Mouse (Mus musculus) lung, postnatal 10 days (tissue): ENCODE measurements around the gene Zfand4.
A peak's percentile ranks its signal among the peaks of the same experiment; 100 is the strongest.
"Not testable (repeated sequence)": the region's sequence is repeated elsewhere in the genome, so short reads cannot be mapped to it uniquely, and the experiment has no call there.

ENCODE experiments used
- DNase-seq: peaks from one replicate; pipeline ENCODE4 v3.0.0; 2021

Gene Zfand4

GRCm38 (mm10) chr6:116326641-116327040 lies 62.6 kb downstream of the Zfand4 start:
- no peak for DNase-seq

- DNase-seq, result no peak
Measured at GRCm38 (mm10) chr6:116331396-116331795, 67.4 kb downstream of the Zfand4 start.

DNA sequence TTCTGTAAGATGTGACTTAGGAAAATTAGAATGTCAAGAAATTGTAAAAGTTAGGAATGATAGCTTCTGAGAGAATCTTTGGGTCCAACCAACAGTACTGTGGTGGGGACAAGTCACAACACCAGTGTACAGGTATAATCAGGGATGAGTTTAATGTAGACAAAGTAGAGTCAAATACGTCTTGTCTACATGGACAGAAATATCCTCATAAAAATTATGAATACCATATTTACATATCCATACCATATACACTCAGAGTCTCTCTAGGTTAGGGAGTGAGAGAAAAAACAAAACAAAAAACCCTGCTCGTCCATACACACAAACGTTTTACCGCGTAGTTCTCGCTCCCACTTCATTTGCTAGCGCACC lies 73.4 kb downstream of the Zfand4 start:
- DNase-seq, result no peak

- peak; percentile 93 for DNase-seq
Measured at GRCm38 (mm10) chr6:116337835-116338501, 73.9 kb downstream of the Zfand4 start, which contains the start of gene March8. Gene March8 (plus strand): TSS chr6:116338024.

- no peak for DNase-seq
Measured at GRCm38 (mm10) chr6:116338520-116338919, 74.5 kb downstream of the Zfand4 start.

DNA sequence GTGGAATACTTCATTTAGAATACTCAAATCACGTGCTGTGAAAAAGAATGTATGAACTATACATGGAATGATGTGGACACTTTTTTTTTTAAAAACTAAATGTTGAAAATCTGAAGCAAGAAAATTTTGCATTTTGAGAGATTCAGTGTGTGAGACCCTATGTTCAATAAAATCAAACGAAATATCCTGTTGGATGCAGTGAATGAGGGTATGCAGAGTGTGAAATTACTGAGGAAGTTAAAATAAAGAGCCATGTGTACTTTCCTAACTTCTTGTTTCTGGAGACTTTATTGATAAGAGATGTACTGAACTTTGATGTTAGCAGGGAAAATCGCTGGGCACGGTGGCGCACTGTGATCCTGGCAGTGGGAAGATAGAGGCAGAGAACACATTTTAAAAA lies 75.1 kb downstream of the Zfand4 start:
- DNase-seq, result no peak

DNA sequence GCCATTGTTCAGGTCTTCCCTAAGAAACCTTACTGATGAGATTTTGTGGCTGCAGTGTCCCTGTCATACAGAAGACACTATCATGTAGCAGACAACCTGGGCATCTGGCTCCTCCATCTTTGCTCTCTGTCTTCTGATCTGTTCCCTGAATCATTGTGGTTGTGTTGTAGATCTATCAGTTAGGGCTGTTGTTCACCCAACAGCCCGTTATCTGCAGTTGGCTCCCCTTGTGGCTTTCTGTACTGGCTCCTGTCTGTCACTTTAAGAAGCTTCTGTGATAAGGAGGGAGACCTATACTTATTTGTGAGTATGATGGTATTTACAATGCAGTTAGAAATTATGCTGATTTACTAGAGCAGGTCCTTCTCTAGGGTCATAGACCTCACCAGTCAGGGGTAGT lies 76.5 kb downstream of the Zfand4 start:
- no peak for DNase-seq

GRCm38 (mm10) chr6:116347953-116348352 lies 83.9 kb downstream of the Zfand4 start:
- no peak for DNase-seq

DNA sequence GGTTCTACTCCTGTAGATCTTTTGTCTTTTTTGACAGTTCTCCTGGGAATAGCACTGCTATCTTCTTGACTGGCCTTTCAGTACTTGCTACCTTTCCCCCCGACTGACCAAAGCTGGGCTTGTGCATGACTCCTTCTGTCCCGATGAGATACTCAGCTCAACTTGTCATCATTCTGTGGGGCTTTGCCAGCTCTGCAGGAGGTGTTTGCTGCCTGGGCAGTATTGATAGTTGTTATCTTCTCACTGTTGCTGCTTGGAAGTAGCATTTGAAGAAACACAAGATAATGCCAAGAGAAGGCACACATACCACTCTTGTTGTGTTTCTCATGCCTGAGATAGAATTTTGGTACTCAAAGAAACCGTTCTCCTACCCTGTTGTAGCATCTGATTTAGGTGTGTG lies 86.0 kb downstream of the Zfand4 start:
- DNase-seq, result no peak

DNA sequence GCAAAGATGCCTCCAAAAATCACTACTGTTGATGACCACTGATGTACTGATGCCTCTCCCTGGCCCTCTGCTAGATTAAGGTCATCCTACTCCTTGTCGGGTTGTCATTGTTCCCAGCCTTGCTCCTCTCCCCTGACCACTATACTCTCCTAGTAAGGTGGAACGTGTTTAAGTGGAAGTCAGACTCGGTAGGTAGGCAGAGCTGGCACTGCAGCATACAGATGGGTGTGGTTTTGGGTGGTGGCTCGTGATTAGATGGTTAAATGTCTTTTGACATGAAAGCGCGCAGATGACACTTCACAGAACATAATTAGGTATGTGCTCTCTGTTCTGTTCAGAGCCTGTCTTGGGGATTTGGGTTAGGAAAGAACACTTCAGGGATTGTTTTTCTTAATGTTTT lies 86.6 kb downstream of the Zfand4 start:
- DNase-seq, result no peak

GRCm38 (mm10) chr6:116351534-116351933 lies 87.5 kb downstream of the Zfand4 start:
- DNase-seq, result no peak

DNA sequence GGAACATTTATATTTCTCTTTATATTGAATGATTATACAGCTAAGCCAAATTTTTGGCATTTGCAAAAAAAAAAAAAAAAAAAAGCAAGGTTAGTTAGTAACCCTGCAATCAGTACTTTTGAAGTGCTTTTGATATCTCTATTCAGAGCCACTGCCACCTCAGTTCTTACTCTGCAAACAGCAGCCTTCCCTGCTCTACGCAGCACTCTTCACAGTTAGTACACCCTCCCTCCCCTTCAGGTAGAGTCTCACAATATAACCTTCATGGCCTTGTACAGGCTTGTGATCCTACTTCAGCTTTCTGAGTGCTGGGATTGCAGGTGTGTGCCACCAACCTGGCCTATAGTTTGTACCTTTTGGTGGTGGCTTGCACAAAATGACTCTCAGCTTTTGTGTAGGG lies 89.4 kb downstream of the Zfand4 start:
- DNase-seq, result no peak

DNA sequence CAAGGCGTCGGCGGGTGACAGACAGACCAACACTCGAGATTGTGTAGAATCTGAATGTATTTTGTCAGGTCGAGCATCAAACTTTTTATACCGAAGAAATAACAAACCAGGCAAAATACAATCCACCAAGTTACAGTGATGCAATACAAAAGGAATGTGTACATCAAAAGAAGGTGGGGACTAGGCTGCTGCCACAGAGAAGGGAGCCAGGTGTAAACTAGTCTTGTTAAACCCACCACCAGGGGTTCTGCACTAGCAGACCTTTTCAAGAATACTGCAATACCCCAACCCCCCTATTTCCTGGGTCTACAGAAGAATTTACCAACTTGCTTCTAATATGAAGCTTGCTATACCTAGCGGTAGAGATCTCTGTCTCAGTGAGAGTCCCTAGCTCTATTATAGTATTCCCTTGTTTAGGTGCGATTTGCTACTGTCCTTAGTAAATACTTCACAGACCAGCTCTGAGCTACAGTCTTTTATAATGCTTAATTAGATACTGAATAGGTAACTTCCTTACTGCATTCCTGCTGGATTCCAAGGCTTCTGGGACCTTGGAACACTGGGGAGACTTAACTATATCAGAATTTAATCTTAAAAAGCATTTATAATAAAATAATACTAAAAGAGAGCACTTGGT lies 92.4 kb downstream of the Zfand4 start:
- not testable (repeated sequence) for DNase-seq

DNA sequence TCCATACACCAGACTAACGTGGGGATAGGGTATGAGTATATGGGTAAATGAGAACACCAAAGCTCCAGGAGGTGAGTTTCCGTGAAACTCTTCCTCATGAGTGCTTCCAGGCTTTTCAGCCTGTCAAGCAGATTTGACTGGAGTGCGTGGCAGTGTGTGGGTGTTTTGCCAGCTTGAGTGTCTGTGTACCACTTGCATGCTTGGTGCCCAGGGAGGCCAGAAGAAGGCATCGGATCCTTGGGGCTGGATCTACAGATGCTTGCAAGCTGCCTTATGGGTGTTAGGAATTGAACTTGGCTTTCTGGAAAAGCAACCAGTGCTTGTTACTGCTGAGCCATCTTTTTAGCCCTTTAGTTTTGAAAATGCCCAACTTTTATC lies 92.9 kb downstream of the Zfand4 start:
- no peak for DNase-seq

DNA sequence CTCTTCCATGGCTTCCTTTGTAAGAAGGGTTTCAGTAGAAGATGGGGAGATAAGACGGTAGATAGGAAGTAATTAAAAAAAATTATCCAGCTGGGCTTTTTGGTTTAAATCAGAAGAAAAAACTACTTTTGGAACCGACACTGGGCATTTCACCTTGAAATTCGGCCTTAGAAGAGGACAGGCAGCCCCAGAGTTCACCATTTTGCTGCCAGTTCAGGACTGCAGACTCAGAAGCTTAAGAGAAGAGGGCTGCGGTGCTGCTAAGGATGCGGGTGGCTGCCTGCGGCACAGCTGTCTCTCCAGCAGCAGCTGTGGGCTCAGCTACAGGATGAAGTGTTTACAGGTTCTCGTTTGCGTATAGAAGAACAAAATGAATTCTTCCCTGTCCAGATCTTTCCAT lies 94.0 kb downstream of the Zfand4 start:
- no peak for DNase-seq

- no peak for DNase-seq
Measured at GRCm38 (mm10) chr6:116359256-116359655, 95.2 kb downstream of the Zfand4 start.

GRCm38 (mm10) chr6:116361463-116361862 lies 97.4 kb downstream of the Zfand4 start:
- DNase-seq, result no peak

DNA sequence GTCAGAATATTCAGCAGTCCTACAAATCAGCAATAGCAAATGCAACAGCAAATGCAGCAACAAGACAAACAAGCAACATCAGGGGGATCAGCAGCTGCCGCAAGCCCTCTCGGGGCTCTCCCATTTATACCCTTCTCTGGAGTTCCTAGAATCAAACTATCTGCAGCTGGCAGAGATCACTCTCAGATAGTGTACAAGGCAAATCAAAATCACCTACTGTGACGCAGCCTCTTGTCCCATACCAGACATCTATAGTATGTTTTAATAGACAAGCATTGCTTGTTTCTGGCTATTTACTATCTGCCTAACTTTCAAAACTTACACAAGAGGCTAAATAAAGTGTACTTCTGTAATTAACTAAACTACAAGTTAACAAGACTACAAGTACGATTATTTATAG lies 98.0 kb downstream of the Zfand4 start:
- no peak for DNase-seq

GRCm38 (mm10) chr6:116367971-116368370 lies 103.9 kb downstream of the Zfand4 start:
- no peak for DNase-seq

DNA sequence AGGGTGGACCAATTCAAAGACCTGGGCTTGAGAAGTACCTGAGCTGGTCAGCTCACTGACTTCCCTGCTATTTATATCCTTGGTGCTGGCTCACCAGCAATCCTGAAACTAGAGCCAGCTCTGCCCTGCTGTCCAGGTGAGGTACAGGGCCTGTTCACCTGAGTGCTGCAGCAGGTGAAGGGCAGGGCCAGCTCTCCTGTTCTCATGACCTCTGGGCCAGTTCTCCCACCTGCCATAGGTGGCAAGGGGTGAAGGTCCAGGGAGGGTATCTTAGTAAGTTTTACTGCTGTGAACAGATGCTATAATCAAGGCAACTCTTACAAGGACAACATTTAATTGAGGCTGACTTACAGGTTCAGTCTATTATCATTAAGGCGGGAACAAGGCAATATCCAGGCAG lies 105.8 kb downstream of the Zfand4 start:
- DNase-seq, result no peak

GRCm38 (mm10) chr6:116370216-116370976 lies 106.4 kb downstream of the Zfand4 start:
- no peak for DNase-seq

GRCm38 (mm10) chr6:116371500-116371899 lies 107.5 kb downstream of the Zfand4 start:
- DNase-seq, result no peak

GRCm38 (mm10) chr6:116374136-116374535 lies 110.1 kb downstream of the Zfand4 start:
- DNase-seq, result no peak

GRCm38 (mm10) chr6:116374618-116375017 lies 110.6 kb downstream of the Zfand4 start:
- DNase-seq, result no peak
